Mouse (Mus musculus) liver, embryonic 11.5 days (tissue): ENCODE results near the gene Frmpd2. TPM values are rescaled to one million over a fixed set of nuclear protein-coding genes. Genes with fewer than 3 reads are reported as not detected.

Source experiments
- ATAC-seq: fragments of 200-750 bp; cut with Nextera tagmentation; replicated peaks from 2 replicates; pipeline ENCODE4 v1.8.0; 2017; ENCODE audit warnings: moderate number of reproducible peaks, mild to moderate bottlenecking, moderate TSS enrichment, moderate library complexity; ENCODE audit not compliant: low FRiP score
- DNase-seq: peaks from one replicate; pipeline ENCODE4 v3.0.0-alpha.2; 2017; ENCODE audit warnings: low spot score
- H3K27ac ChIP-seq: fragments of 300-500 bp; sonication (generic); 2 replicates; pipeline ENCODE4 v1.5.1; 2014; ENCODE audit warnings: mild to moderate bottlenecking, low read depth, low read length, control low read depth
- H3K27me3 ChIP-seq: fragments of 300-500 bp; sonication (generic); replicated peaks from 2 replicates; pipeline ENCODE4 v1.6.1; 2014; ENCODE audit warnings: low read length, mixed read lengths; ENCODE audit not compliant: control insufficient read depth, insufficient read depth
- H3K36me3 ChIP-seq: fragments of 300-500 bp; sonication (generic); 2 replicates; pipeline ENCODE4 v1.6.1; 2014; ENCODE audit warnings: mild to moderate bottlenecking, low read length, moderate library complexity, mixed read lengths; ENCODE audit not compliant: control insufficient read depth, insufficient read depth
- H3K4me1 ChIP-seq: fragments of 300-500 bp; sonication (generic); replicated peaks from 2 replicates; pipeline ENCODE4 v1.6.1; 2014; ENCODE audit warnings: low read length, mixed read lengths; ENCODE audit not compliant: control insufficient read depth, insufficient read depth
- H3K4me2 ChIP-seq: fragments of 300-500 bp; sonication (generic); 2 replicates; pipeline ENCODE4 v1.6.1; 2014; ENCODE audit warnings: mild to moderate bottlenecking, control low read depth, moderate library complexity
- H3K4me3 ChIP-seq: fragments of 300-500 bp; sonication (generic); 2 replicates; pipeline ENCODE4 v1.5.1; 2014; ENCODE audit warnings: low read depth, low read length, control low read depth
- H3K9ac ChIP-seq: fragments of 300-500 bp; sonication (generic); 2 replicates; pipeline ENCODE4 v1.6.1; 2014; ENCODE audit warnings: low read depth, low read length, control low read depth
- H3K9me3 ChIP-seq: fragments of 300-500 bp; sonication (generic); 2 replicates; pipeline ENCODE4 v1.6.1; 2016; ENCODE audit warnings: low read length, inconsistent platforms, mixed read lengths; ENCODE audit not compliant: control insufficient read depth
- WGBS: fragments of 180-500 bp; shearing (Covaris S2); extraction: QIAGEN DNeasy Blood & Tissue Kit; methylation state at CpG from one replicate; pipeline ENCODE4 v1.1.7; 2014; 5-methylcytosine and 5-hydroxymethylcytosine counted together
- polyA plus RNA-seq: library from polyadenylated mRNA; unstranded; fragments of >200 nt; fragmentation: Nextera tagmentation; extraction: Ambion mirVana; gene quantifications from 2 replicates; pipeline ENCODE4 v1.2.1, GENCODE M21; 2014

The Frmpd2 gene
- polyA plus RNA-seq, 1 experiment from 2014 or later = not detected

- H3K9ac ChIP-seq = no peak overlapping the region
- DNase-seq (no peak), ATAC-seq (no peak)
- H3K36me3 ChIP-seq = no peaks in the 10 kb centered on the region
- H3K27ac ChIP-seq = no peak overlapping the region
- H3K4me1 ChIP-seq = no peaks in the 10 kb centered on the region
- no peaks in the 10 kb centered on the region for H3K27me3 ChIP-seq
- WGBS = 59% methylated on average over 12 of the region's 12 CpGs
- H3K4me2 ChIP-seq = no peak overlapping the region
- H3K4me3 ChIP-seq = no peak overlapping the region
- no peaks in the 10 kb centered on the region for H3K9me3 ChIP-seq
These were observed 53.9 kb downstream of the Frmpd2 start for GRCm38 (mm10) chr14:33525272-33525983.

DNA sequence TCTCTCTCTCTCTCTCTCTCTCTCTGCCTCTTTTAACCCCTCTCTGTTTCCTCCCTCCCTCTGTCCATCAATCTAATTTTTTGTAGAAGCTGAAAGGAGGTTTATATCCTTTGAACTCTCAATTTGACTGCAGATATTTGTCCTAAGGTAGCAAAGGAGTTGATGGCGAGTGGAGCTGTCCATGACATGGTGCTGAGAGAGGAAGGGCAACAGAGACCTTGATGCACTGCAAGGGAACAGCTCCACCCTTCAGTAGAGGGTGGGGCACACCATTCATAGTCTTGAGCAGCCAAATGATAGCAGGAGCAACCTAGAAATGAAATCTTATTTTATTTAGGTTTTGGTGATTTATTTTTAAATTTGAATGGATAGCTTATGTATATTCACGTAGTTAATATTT is 55.1 kb downstream of the Frmpd2 start:
- Histone ChIP-seq H3K36me3 (no peaks in the 10 kb centered on the region), H3K9ac (no peak overlapping the region), H3K4me3 (no peak overlapping the region), H3K4me2 (no peak overlapping the region), H3K9me3 (no peaks in the 10 kb centered on the region), H3K27ac (no peak overlapping the region), H3K4me1 (no peaks in the 10 kb centered on the region), H3K27me3 (no peaks in the 10 kb centered on the region)
- DNase-seq = no peak
- 50% methylated on average over 2 of the region's 2 CpGs for WGBS
- ATAC-seq = no peak

- Histone ChIP-seq H3K4me2 (no peak overlapping the region), H3K36me3 (no peaks in the 10 kb centered on the region), H3K9ac (no peak overlapping the region), H3K4me3 (no peak overlapping the region), H3K4me1 (no peaks in the 10 kb centered on the region), H3K27me3 (no peaks in the 10 kb centered on the region), H3K9me3 (no peaks in the 10 kb centered on the region), H3K27ac (no peak overlapping the region)
- WGBS = 54% methylated on average over 3 of the region's 3 CpGs
- no peak for ATAC-seq
- DNase-seq = no peak
These were observed 56.4 kb downstream of the Frmpd2 start for GRCm38 (mm10) chr14:33527938-33528337.

GRCm38 (mm10) chr14:33531331-33531912 is 59.9 kb downstream of the Frmpd2 start:
- H3K4me3 ChIP-seq = no peak overlapping the region
- no peak for DNase-seq
- no peaks in the 10 kb centered on the region for H3K9me3 ChIP-seq
- no peak for ATAC-seq
- no peak overlapping the region for H3K4me2 ChIP-seq
- H3K36me3 ChIP-seq = no peaks in the 10 kb centered on the region
- H3K27me3 ChIP-seq = no peaks in the 10 kb centered on the region
- no peak overlapping the region for H3K27ac ChIP-seq
- no peaks in the 10 kb centered on the region for H3K4me1 ChIP-seq
- H3K9ac ChIP-seq = no peak overlapping the region
- WGBS = 77% methylated on average over 8 of the region's 8 CpGs

DNA sequence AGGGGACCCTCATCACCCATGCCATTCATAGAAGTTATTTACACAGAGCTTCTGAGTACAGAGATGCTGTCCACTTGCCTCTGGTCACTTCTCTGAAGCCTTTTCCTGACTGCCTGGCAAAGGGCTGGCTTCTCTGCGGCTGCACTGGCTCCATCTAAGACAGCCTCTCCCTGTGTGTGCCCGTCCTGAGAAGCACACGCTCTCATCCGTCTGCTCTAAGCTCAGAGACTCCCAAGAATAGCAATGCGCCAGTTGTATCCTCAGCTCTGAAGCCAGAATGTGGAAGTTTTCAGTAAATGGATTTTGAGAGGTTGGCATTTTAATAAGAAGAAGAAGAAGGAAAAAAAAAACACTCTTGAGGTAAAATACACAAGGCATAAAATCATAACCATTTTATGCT is 61.3 kb downstream of the Frmpd2 start:
- no peaks in the 10 kb centered on the region for H3K27me3 ChIP-seq
- H3K4me2 ChIP-seq = no peak overlapping the region
- no peaks in the 10 kb centered on the region for H3K4me1 ChIP-seq
- 75% methylated on average over 5 of the region's 5 CpGs for WGBS
- no peak overlapping the region for H3K9ac ChIP-seq
- DNase-seq (no peak), ATAC-seq (no peak)
- H3K36me3 ChIP-seq = no peaks in the 10 kb centered on the region
- H3K4me3 ChIP-seq = no peak overlapping the region
- H3K27ac ChIP-seq = no peak overlapping the region
- no peaks in the 10 kb centered on the region for H3K9me3 ChIP-seq

- no peak for DNase-seq
- ATAC-seq = no peak
- WGBS = 42% methylated on average over 1 of the region's 1 CpGs
These were observed 62.0 kb downstream of the Frmpd2 start for GRCm38 (mm10) chr14:33533516-33533915.

GRCm38 (mm10) chr14:33535317-33535716 is 63.8 kb downstream of the Frmpd2 start:
- no peak overlapping the region for H3K4me3 ChIP-seq
- WGBS = 77% methylated on average over 6 of the region's 6 CpGs
- DNase-seq = no peak
- ATAC-seq = no peak
- H3K9ac ChIP-seq = no peak overlapping the region
- H3K4me1 ChIP-seq = no peaks in the 10 kb centered on the region
- H3K9me3 ChIP-seq = no peaks in the 10 kb centered on the region
- no peak overlapping the region for H3K4me2 ChIP-seq
- H3K36me3 ChIP-seq = no peaks in the 10 kb centered on the region
- H3K27ac ChIP-seq = no peak overlapping the region
- H3K27me3 ChIP-seq = no peaks in the 10 kb centered on the region

More at GRCm38 (mm10) chr14:33533516-33533915, 62.0 kb downstream of the Frmpd2 start:
- no peaks in the 10 kb centered on the region for H3K27me3 ChIP-seq
- no peak overlapping the region for H3K27ac ChIP-seq
- H3K9me3 ChIP-seq = no peaks in the 10 kb centered on the region
- H3K36me3 ChIP-seq = no peaks in the 10 kb centered on the region
- H3K4me2 ChIP-seq = no peak overlapping the region
- no peaks in the 10 kb centered on the region for H3K4me1 ChIP-seq
- H3K9ac ChIP-seq = no peak overlapping the region
- H3K4me3 ChIP-seq = no peak overlapping the region

DNA sequence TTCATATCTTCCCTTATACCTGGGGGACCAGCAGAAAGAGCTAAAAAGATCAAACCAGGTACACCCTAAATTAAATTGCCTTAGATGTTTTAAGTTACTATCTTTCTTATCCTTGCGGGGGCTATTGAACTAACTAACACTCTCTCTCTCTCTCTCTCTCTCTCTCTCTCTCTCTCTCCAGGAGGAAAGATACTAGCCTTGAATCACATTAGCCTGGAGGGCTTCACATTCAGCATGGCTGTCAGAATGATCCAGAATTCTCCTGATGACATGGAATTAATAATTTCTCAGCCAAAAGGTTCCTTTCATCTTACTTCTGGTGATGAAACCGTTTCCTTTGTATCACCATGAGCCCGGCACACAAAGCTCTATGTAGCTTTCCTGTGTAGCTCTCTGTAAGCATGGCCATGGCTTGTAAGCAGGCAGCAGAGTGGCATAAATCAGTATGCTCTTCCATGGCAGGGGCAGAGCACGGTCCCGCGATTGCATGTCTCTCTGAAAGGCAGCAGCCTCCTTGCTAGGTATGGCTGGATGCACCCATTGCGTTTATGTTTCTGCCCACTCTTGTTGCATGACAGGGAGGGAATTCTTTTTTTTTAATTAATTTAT is 68.2 kb downstream of the Frmpd2 start:
- Histone ChIP-seq H3K4me3 (no peak overlapping the region), H3K9me3 (no peaks in the 10 kb centered on the region), H3K27me3 (no peaks in the 10 kb centered on the region), H3K9ac (no peak overlapping the region), H3K4me2 (no peak overlapping the region), H3K36me3 (no peaks in the 10 kb centered on the region), H3K4me1 (no peaks in the 10 kb centered on the region), H3K27ac (no peak overlapping the region)
- DNase-seq = no peak
- ATAC-seq = no peak
- WGBS = 80% methylated on average over 7 of the region's 7 CpGs
